Mouse (Mus musculus) embryonic facial prominence, embryonic 10.5 days (tissue): ENCODE data around the gene Ikbke. TPM values are rescaled to one million over a fixed set of nuclear protein-coding genes. Genes with fewer than 3 reads are reported as not detected.

Experiments used
- DNase-seq: peaks from one replicate; pipeline ENCODE4 v3.0.0-alpha.2; 2017; ENCODE audit warnings: low spot score
- H3K27ac ChIP-seq: fragments of 300-500 bp; sonication (generic); replicated peaks from 2 replicates; pipeline ENCODE4 v1.5.1; 2016; ENCODE audit warnings: mild to moderate bottlenecking
- H3K27me3 ChIP-seq: fragments of 300-500 bp; sonication (generic); replicated peaks from 2 replicates; pipeline ENCODE4 v1.6.1; 2016; ENCODE audit warnings: low read depth, mild to moderate bottlenecking; ENCODE audit not compliant: poor library complexity, severe bottlenecking
- H3K36me3 ChIP-seq: fragments of 300-500 bp; sonication (generic); replicated peaks from 2 replicates; pipeline ENCODE4 v1.6.1; 2016; ENCODE audit warnings: mild to moderate bottlenecking, moderate library complexity
- H3K4me1 ChIP-seq: fragments of 300-500 bp; sonication (generic); 2 replicates; pipeline ENCODE4 v1.6.1; 2016
- H3K4me3 ChIP-seq: fragments of 300-500 bp; sonication (generic); 2 replicates; pipeline ENCODE4 v1.5.1; 2016; ENCODE audit warnings: mild to moderate bottlenecking, moderate library complexity
- H3K9me3 ChIP-seq: fragments of 300-500 bp; sonication (generic); 2 replicates; pipeline ENCODE4 v1.6.1; 2016; ENCODE audit warnings: mild to moderate bottlenecking
- WGBS: fragments of 180-500 bp; shearing (Covaris S2); methylation state at CpG from one replicate; pipeline ENCODE4 v1.1.7; 2016; 5-methylcytosine and 5-hydroxymethylcytosine counted together
- polyA plus RNA-seq: library from polyadenylated mRNA; unstranded; fragments of >200 nt; fragmentation: Nextera tagmentation; extraction: Ambion mirVana; gene quantifications from 2 replicates; pipeline ENCODE4 v1.2.1, GENCODE M21; 2016

Gene Ikbke
- polyA plus RNA-seq, 1 experiment from 2014 or later: 1.6 TPM

DNA sequence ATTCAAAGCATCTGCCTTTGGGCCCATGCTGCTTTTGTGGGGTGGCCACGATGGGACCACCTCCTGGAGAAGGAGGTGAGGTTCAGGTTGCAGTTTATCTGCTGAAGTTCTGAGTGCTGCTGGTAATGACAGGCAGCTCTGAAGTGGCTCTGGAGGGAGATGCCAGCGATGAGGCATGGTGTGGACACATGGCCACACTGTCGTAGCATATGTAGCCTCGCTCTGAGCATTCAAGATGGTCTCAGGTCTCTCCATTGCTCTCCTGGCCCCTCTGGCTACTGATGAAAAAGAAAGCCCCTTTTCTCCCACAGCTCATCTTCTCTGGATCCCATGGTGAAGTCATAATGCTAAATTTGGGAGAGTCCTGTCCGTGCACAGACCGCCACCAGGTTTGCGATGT, 17.3 kb upstream of the Ikbke start:
- Histone ChIP-seq H3K4me3 (no peak overlapping the region), H3K27ac (no peak overlapping the region), H3K27me3 (no peaks in the 10 kb centered on the region), H3K36me3 (peaks cover 92% of the 10 kb centered on the region), H3K9me3 (no peaks in the 10 kb centered on the region), H3K4me1 (no peaks in the 10 kb centered on the region)
- no peak for DNase-seq
- WGBS: 93% methylated on average over 7 of the region's 7 CpGs

DNA sequence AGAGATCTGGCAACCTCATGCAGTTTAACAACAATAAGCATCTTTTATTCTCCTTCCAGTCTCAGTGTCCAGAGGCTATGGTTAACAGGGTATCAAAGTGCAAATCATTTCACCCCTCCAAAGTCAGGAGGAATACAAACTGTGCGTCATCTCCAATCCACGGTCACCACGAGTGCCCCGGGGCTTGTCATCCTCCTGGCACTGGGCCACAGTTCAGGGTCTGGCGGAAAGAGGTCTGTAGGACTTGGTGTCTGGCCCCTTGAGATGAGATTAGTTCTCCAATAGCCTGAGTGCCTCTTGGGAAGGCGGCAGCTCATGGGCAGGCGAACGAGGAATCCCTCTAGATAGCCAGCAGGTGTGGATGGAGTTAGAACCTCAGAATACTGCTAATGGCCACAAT, 15.8 kb upstream of the Ikbke start:
- 91% methylated on average over 8 of the region's 8 CpGs for WGBS
- H3K27me3 ChIP-seq: no peaks in the 10 kb centered on the region
- no peak overlapping the region for H3K4me3 ChIP-seq
- no peaks in the 10 kb centered on the region for H3K4me1 ChIP-seq
- H3K27ac ChIP-seq: no peak overlapping the region
- no peak for DNase-seq
- H3K36me3 ChIP-seq: peaks cover 84% of the 10 kb centered on the region
- H3K9me3 ChIP-seq: no peaks in the 10 kb centered on the region

GRCm38 (mm10) chr1:131293922-131294250, 14.5 kb upstream of the Ikbke start:
- WGBS: 94% methylated on average over 2 of the region's 2 CpGs
- no peaks in the 10 kb centered on the region for H3K9me3 ChIP-seq
- no peak overlapping the region for H3K27ac ChIP-seq
- peaks cover 82% of the 10 kb centered on the region for H3K36me3 ChIP-seq
- H3K4me1 ChIP-seq: no peaks in the 10 kb centered on the region
- no peaks in the 10 kb centered on the region for H3K27me3 ChIP-seq
- no peak overlapping the region for H3K4me3 ChIP-seq
- DNase-seq: no peak

- WGBS: 88% methylated on average over 4 of the region's 4 CpGs
- Histone ChIP-seq H3K27me3 (no peaks in the 10 kb centered on the region), H3K27ac (no peak overlapping the region), H3K4me3 (no peak overlapping the region), H3K9me3 (no peaks in the 10 kb centered on the region), H3K36me3 (peaks cover 82% of the 10 kb centered on the region), H3K4me1 (no peaks in the 10 kb centered on the region)
- no peak for DNase-seq
These were observed 14.0 kb upstream of the Ikbke start for GRCm38 (mm10) chr1:131293221-131293921.

- Histone ChIP-seq H3K27me3 (no peaks in the 10 kb centered on the region), H3K4me3 (no peak overlapping the region), H3K27ac (no peak overlapping the region), H3K4me1 (no peaks in the 10 kb centered on the region), H3K36me3 (peaks cover 74% of the 10 kb centered on the region), H3K9me3 (no peaks in the 10 kb centered on the region)
- peak; percentile 68 for DNase-seq
- WGBS: 48% methylated on average over 2 of the region's 2 CpGs
These were observed 11.2 kb upstream of the Ikbke start for GRCm38 (mm10) chr1:131290648-131291047.

GRCm38 (mm10) chr1:131288938-131289337, 9.5 kb upstream of the Ikbke start:
- WGBS: 92% methylated on average over 6 of the region's 6 CpGs
- peaks cover 59% of the 10 kb centered on the region for H3K36me3 ChIP-seq
- no peak overlapping the region for H3K4me3 ChIP-seq
- DNase-seq: no peak
- H3K27ac ChIP-seq: no peak overlapping the region
- H3K27me3 ChIP-seq: no peaks in the 10 kb centered on the region
- H3K9me3 ChIP-seq: no peaks in the 10 kb centered on the region
- no peaks in the 10 kb centered on the region for H3K4me1 ChIP-seq

GRCm38 (mm10) chr1:131287267-131287666, 7.9 kb upstream of the Ikbke start:
- WGBS: 81% methylated on average over 2 of the region's 2 CpGs
- H3K27me3 ChIP-seq: no peaks in the 10 kb centered on the region
- H3K4me3 ChIP-seq: no peak overlapping the region
- DNase-seq: no peak
- no peak overlapping the region for H3K27ac ChIP-seq
- H3K4me1 ChIP-seq: peaks cover 2% of the 10 kb centered on the region; the same call in 1 of the 2 replicates
- H3K9me3 ChIP-seq: no peaks in the 10 kb centered on the region
- H3K36me3 ChIP-seq: peaks cover 45% of the 10 kb centered on the region

DNA sequence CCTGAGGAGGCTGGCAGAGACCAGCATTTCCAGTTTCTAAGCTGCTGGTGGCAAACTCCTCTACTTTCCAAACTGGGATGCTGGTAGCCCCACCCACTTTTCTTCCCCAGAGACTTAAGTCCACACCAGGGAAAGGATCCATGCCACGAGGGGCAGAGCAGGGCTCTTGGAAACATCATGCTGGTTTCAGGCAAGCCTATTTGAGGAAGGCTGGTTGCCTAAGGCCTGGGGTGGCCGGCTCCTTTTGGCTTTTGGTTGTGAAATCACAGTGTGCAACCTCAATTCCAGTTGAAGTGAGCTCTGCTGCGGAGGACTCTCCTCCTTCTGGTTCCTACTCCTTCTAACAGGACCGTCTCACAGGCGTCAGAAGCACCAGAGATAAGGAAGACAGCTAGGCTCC, 7.4 kb upstream of the Ikbke start:
- H3K36me3 ChIP-seq: peaks cover 41% of the 10 kb centered on the region
- H3K27me3 ChIP-seq: no peaks in the 10 kb centered on the region
- H3K4me1 ChIP-seq: peaks cover 5% of the 10 kb centered on the region; the same call in 1 of the 2 replicates
- WGBS: 80% methylated on average over 5 of the region's 5 CpGs
- H3K9me3 ChIP-seq: no peaks in the 10 kb centered on the region
- H3K4me3 ChIP-seq: no peak overlapping the region
- H3K27ac ChIP-seq: no peak overlapping the region
- DNase-seq: no peak

DNA sequence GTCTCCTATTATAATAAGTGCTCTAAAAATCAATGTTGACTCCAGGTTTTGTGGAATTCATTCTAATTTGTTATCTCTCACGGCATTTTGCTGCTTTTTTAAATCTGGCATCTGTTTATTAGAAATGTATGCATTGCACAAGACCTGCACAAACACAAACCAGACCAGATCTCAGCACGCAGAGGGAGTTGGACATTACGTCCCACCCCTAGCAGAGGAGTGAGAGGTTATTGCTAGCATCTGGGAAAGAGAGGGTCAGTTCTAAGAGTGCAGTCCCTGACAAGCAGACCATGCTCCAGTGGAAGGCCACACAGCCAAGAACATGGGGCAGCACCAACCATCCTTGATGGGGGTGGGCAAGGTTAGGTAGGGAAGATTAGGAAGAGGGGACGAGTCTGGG, 5.2 kb upstream of the Ikbke start:
- peaks cover 9% of the 10 kb centered on the region for H3K4me1 ChIP-seq
- no peak overlapping the region for H3K27ac ChIP-seq
- no peak overlapping the region for H3K4me3 ChIP-seq
- 84% methylated on average over 4 of the region's 4 CpGs for WGBS
- H3K27me3 ChIP-seq: no peaks in the 10 kb centered on the region
- H3K36me3 ChIP-seq: peaks cover 30% of the 10 kb centered on the region
- DNase-seq: no peak
- no peaks in the 10 kb centered on the region for H3K9me3 ChIP-seq

DNA sequence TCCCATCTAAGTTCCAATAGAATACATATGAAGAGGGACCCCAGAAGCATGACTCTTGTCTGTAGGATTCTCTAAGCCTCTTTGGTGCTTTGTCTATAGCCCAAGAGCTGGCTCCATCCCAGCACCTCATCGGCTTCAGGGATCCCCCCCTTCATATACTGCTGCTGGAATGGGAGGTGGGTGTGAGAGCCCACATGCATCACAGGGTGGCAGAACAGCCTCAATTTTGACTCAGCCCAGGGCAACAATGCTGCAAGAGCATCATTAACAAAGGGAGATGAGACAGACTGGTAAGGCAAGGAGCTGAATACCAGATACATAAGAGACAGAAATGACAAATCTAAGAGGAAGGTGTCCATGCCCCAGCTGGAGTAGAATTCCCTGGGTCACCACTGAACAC, 4.8 kb upstream of the Ikbke start:
- no peak overlapping the region for H3K27ac ChIP-seq
- H3K27me3 ChIP-seq: no peaks in the 10 kb centered on the region
- peaks cover 13% of the 10 kb centered on the region for H3K4me1 ChIP-seq
- DNase-seq: no peak
- 93% methylated on average over 1 of the region's 1 CpGs for WGBS
- H3K9me3 ChIP-seq: no peaks in the 10 kb centered on the region
- peaks cover 25% of the 10 kb centered on the region for H3K36me3 ChIP-seq
- no peak overlapping the region for H3K4me3 ChIP-seq

DNA sequence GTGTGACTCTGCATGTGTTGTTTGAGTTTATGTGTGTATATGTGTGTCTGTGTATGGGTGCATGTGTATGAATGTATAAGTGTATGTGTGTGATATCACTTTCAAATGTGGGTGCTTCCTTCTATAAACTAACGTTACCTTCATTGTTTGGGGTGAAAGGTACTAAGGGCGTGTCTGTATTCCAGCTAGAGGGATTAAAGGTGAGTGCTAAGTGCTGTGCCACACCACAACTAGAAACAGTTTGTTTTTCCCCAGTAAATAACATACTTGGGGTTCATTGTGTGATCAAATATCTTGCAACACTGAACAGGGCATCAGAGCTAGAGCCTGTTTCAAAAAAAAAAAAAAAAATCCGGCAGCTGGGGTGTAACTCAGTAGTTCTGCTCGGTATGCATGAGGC, 2.3 kb upstream of the Ikbke start:
- 66% methylated on average over 4 of the region's 4 CpGs for WGBS
- Histone ChIP-seq H3K36me3 (peaks cover 7% of the 10 kb centered on the region; the same call in 1 of the 2 replicates), H3K27me3 (no peaks in the 10 kb centered on the region), H3K9me3 (no peaks in the 10 kb centered on the region), H3K27ac (no peak overlapping the region), H3K4me3 (no peak overlapping the region), H3K4me1 (peaks cover 25% of the 10 kb centered on the region)
- no peak for DNase-seq

- H3K36me3 ChIP-seq: no peaks in the 10 kb centered on the region
- WGBS: 60% methylated on average over 3 of the region's 3 CpGs
- H3K4me1 ChIP-seq: peaks cover 37% of the 10 kb centered on the region
- no peak for DNase-seq
- no peaks in the 10 kb centered on the region for H3K27me3 ChIP-seq
- H3K27ac ChIP-seq: no peak overlapping the region
- no peak overlapping the region for H3K4me3 ChIP-seq
- H3K9me3 ChIP-seq: no peaks in the 10 kb centered on the region
These were observed 874 bp upstream of the Ikbke start for GRCm38 (mm10) chr1:131280280-131280679.

GRCm38 (mm10) chr1:131278606-131279455, 575 bp downstream of the Ikbke start:
- peak overlapping the region; percentile 47 for H3K4me3 ChIP-seq
- DNase-seq: no peak
- H3K9me3 ChIP-seq: no peaks in the 10 kb centered on the region
- H3K36me3 ChIP-seq: no peaks in the 10 kb centered on the region
- H3K27ac ChIP-seq: peak overlapping the region; percentile 70
- H3K27me3 ChIP-seq: no peaks in the 10 kb centered on the region
- peaks cover 43% of the 10 kb centered on the region for H3K4me1 ChIP-seq
- 51% methylated on average over 8 of the region's 8 CpGs for WGBS
